Mouse (Mus musculus) liver, adult (tissue): ENCODE results near the gene Scn4a.

ENCODE experiments used
- GATA4 ChIP-seq: IDR thresholded peaks from 2 replicates; pipeline ENCODE4 v1.6.1; 2014; ENCODE audit warnings: mild to moderate bottlenecking, low read length; ENCODE audit not compliant: insufficient replicate concordance

The Scn4a gene

GRCm38 (mm10) chr11:106306065-106306385 lies 47.1 kb downstream of the Scn4a start:
- no peak for TF ChIP-seq GATA4

- TF ChIP-seq GATA4 = no peak
These were observed 47.6 kb downstream of the Scn4a start for GRCm38 (mm10) chr11:106305348-106306064.

DNA sequence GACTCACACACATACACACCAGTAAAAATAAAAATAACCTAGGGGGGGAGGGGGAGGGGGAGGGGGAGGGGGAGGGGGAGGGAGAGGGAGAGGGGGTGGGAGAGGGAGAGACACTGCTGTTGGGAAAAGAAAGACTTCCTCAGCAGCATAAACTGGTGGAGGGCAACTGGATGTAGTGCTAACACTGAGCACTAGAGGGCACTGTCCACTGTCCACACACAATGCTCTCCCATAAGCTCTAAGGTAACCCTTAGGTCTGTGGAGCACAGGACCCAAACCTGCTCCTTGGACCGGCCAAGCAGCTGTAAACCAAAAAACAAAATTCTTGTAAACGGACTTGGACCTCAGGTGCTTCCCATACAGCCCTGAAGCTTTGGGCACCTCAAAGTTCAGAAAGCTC lies 50.5 kb downstream of the Scn4a start:
- no peak for TF ChIP-seq GATA4

- TF ChIP-seq GATA4 = no peak
These were observed 51.3 kb downstream of the Scn4a start, which contains the start of gene Gh for GRCm38 (mm10) chr11:106301765-106302164. TSS of gene Gh (minus strand) at chr11:106301865.

DNA sequence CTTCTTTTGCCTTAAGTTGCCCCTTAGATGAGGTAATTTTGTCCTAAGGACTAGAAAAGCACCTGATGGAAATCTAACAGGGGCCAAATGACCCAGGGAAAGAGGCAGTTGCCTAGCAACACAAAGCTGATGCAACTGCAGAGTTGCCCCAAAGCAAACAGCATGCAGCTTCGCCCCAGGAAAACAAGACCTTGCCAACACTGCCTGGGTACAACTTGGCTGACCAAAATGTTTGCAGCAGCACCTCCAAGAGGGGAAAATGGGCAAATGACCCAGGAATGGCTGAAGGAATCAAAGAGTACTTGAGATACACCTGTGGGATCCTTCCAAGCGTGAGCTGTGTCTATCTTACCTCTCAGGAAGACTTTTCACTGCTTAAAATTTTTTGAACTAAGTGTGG lies 61.2 kb downstream of the Scn4a start:
- TF ChIP-seq GATA4 = no peak

- no peak for TF ChIP-seq GATA4
These were observed 62.7 kb downstream of the Scn4a start for GRCm38 (mm10) chr11:106290376-106290775.

GRCm38 (mm10) chr11:106289369-106289768 lies 63.7 kb downstream of the Scn4a start:
- TF ChIP-seq GATA4 = no peak

- no peak for TF ChIP-seq GATA4
These were observed 66.1 kb downstream of the Scn4a start for GRCm38 (mm10) chr11:106286987-106287386.

DNA sequence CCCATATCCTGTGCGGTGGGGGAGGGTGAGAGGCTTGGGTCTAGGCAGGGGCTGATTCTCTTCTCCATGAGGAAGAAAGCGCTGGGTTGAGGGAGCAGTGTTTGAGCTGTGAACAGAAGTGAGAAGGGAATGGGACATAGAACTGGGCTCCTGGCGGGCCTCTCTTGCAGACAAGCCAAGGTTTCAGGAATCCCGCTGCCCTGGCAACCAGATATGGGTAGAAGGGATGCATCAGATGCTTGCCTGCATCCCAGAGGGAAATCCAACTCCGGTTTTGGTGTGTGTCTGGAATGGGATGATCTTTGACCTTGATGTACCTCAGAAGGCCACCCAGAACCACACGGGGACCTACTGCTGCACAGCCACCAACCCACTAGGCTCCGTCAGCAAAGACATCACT lies 66.9 kb downstream of the Scn4a start:
- TF ChIP-seq GATA4 = no peak

DNA sequence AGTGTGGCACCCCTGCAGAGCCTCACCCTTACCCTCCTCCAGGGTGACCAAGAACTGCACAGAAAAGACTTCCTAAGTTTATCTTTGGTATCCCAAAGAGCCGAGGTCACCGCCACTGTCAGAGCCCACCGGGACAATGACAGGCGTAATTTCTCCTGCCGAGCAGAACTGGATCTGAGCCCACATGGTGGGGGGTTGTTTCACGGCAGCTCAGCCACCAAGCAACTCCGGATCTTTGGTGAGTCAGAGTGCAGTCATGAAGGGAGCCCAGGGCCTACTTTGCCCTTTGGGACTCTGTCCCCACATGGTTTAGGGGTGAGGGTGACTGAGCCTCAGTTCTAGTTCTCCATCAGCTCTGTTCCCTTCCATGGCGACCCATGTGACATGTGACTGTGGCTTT lies 69.0 kb downstream of the Scn4a start:
- no peak for TF ChIP-seq GATA4

DNA sequence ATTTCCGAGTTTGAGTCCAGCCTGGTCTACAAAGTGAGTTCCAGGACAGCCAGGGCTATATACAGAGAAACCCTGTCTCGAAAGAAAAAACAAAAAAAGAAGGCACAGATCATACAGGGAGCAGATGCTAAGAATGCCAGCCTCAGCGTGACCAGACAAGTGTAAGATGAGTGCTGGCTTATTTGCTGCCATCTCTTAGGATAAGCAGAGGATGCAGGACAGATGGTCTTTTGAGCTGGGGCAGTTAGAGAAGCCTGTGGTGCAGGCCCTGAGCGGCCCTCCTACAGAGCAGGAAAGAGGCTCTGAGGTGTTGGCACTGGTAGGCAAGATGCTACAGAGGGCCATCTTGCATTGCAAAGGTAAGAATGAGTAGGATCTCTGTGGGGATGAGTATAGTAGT lies 69.7 kb downstream of the Scn4a start:
- TF ChIP-seq GATA4 = no peak

DNA sequence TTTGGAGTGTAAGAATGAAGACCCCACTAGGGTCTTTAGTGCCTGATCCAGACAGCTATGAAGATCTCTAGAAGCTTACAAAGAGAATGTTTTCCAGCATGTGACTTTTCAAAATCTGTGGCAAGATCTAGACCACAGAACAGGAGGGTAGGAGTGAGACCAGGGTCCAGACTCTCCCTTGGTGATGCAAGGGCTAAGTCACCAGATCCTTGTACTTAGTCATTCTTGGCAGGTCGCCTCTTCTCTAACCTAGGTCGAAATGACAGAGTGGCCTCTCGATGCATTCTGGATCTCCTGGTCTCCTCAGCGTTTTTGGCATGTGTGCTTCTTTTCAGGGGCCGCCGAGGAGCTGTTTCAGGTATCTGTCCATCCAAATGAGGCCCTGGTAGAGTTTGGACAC lies 70.6 kb downstream of the Scn4a start:
- TF ChIP-seq GATA4 = no peak

DNA sequence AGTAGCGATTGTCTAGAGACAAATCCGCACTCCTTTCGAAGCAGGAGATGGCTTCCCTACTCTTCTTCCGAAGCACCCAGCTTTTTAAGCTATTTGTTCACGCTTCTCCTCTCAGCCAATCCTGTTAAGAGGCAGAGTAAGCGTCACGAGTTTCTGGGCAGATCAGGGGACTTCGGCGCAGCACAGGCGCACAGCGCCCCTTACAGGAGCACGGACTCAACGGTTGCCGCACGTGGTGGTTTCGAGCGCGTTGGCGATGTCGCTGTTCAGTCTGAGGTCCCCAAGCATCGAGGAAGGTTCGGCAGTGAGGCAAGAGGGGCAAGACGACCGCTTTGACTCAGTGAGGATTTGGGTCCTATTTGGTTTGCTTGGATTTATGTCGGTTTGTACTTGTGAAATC lies 76.6 kb downstream of the Scn4a start, which contains the start of gene Tcam1:
Gene Tcam1 (plus strand): TSS at position 219 of the 400 bp plus-strand sequence.
- TF ChIP-seq GATA4 = no peak

GRCm38 (mm10) chr11:106274971-106275411 lies 78.1 kb downstream of the Scn4a start:
- no peak for TF ChIP-seq GATA4

GRCm38 (mm10) chr11:106274374-106274773 lies 78.7 kb downstream of the Scn4a start:
- TF ChIP-seq GATA4 = no peak

GRCm38 (mm10) chr11:106273811-106274210 lies 79.3 kb downstream of the Scn4a start:
- TF ChIP-seq GATA4 = no peak

DNA sequence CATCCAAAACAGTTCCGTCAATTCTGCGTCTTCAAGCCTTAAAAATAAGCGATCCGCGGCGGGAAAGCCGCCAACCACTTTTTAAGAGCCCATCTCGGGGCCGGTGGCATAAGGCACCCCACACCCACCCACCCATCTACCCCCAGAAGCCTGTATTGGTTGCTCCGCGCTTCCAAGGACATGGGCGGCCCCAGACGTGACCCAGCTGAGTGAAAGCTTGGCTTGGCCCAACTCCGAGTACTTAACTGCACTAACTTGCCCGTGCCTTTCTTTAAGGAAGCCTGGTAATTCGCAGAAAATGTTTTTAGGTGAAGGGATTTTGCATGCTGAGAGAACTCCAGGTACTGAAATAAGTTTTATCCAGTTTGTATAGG lies 79.8 kb downstream of the Scn4a start:
- TF ChIP-seq GATA4 = no peak
